Mouse (Mus musculus) CH12.LX (cell line): ENCODE results near the gene C130032M10Rik. TPM values are rescaled to one million over a fixed set of nuclear protein-coding genes. Genes with fewer than 3 reads are reported as not detected.

Experiments used
- DNase-seq: peaks from one replicate; pipeline ENCODE4 v3.0.0-alpha.2; 2013; ENCODE audit errors: extremely low read depth
- H3K27ac ChIP-seq: 2 replicates; pipeline ENCODE4 v1.5.1; 2012; ENCODE audit warnings: low read depth, mild to moderate bottlenecking, control low read depth, moderate library complexity; ENCODE audit not compliant: insufficient read depth
- H3K27me3 ChIP-seq: replicated peaks from 2 replicates; pipeline ENCODE3; 2012; ENCODE audit warnings: inconsistent platforms
- H3K36me3 ChIP-seq, 2 experiments: replicated peaks in 1 of 2; 2 replicates each; pipeline versions ENCODE3 to v1.6.1; 2012; ENCODE audit warnings: inconsistent platforms in 1 of 2, low read length in 1 of 2, mild to moderate bottlenecking in 1 of 2, mixed read lengths in 1 of 2, moderate library complexity in 1 of 2; ENCODE audit not compliant: control insufficient read depth in 1 of 2, insufficient read depth in 1 of 2
- H3K4me1 ChIP-seq, 2 experiments: 2 replicates each; pipeline ENCODE4 v1.6.1; 2012; ENCODE audit warnings: inconsistent platforms in 1 of 2, moderate library complexity in 1 of 2; ENCODE audit not compliant: insufficient read depth in 2 of 2, control insufficient read depth in 1 of 2
- H3K4me2 ChIP-seq: 2 replicates; pipeline ENCODE4 v1.6.1; 2012; ENCODE audit warnings: low read depth, mild to moderate bottlenecking, control low read depth; ENCODE audit not compliant: poor library complexity, insufficient read depth, severe bottlenecking
- H3K4me3 ChIP-seq, 3 experiments: fragments of 150-350 bp in 1 of 3; sonication (generic) in 1 of 3; replicated peaks in 1 of 3; 2 replicates each; pipeline versions ENCODE3 to v1.5.1; 2011 to 2012; ENCODE audit warnings: low read depth in 2 of 3, low read length in 2 of 3, mild to moderate bottlenecking in 2 of 3, moderate library complexity in 2 of 3, control low read depth in 1 of 3, improper control_type of control experiment in 1 of 3, inconsistent platforms in 1 of 3, mixed read lengths in 1 of 3; ENCODE audit not compliant: poor library complexity in 1 of 3
- H3K79me2 ChIP-seq: replicated peaks from 2 replicates; pipeline ENCODE4 v1.6.1; 2012; ENCODE audit warnings: mild to moderate bottlenecking, moderate library complexity; ENCODE audit not compliant: control insufficient read depth, poor library complexity, insufficient read depth, severe bottlenecking; ENCODE audit errors: extremely low read depth
- H3K9ac ChIP-seq: 2 replicates; pipeline ENCODE4 v1.6.1; 2012; ENCODE audit warnings: low read depth, mild to moderate bottlenecking, control low read depth, moderate library complexity; ENCODE audit not compliant: insufficient read depth
- H3K9me3 ChIP-seq: replicated peaks from 2 replicates; pipeline ENCODE3; 2012; ENCODE audit warnings: low read length, inconsistent platforms, mixed read lengths
- CHD2 ChIP-seq: IDR thresholded peaks from 2 replicates; pipeline ENCODE4 v1.6.1; 2011; ENCODE audit warnings: low read length, improper control_type of control experiment
- CTCF ChIP-seq, 2 experiments: IDR thresholded peaks in 1 of 2; conservative IDR thresholded peaks in 1 of 2; 2 replicates each; pipeline ENCODE4 v1.5.1; 2011 to 2012; ENCODE audit warnings: low read depth in 2 of 2, low read length in 2 of 2, improper control_type of control experiment in 1 of 2, inconsistent platforms in 1 of 2, mild to moderate bottlenecking in 1 of 2, moderate library complexity in 1 of 2
- ELF1 ChIP-seq: IDR thresholded peaks from 2 replicates; pipeline ENCODE4 v1.6.1; 2014; ENCODE audit warnings: low read depth, mild to moderate bottlenecking, inconsistent platforms, low read length, improper control_type of control experiment
- GABPA ChIP-seq: IDR thresholded peaks from 2 replicates; pipeline ENCODE4 v1.6.1; 2012; ENCODE audit warnings: low read depth, low read length, improper control_type of control experiment, inconsistent platforms; ENCODE audit not compliant: insufficient replicate concordance
- JUND ChIP-seq: conservative IDR thresholded peaks from 2 replicates; pipeline ENCODE4 v1.6.1; 2011; ENCODE audit warnings: low read depth, low read length, improper control_type of control experiment
- KAT2A ChIP-seq: IDR thresholded peaks from 2 replicates; pipeline ENCODE4 v1.6.1; 2012; ENCODE audit warnings: low read length, improper control_type of control experiment, inconsistent platforms; ENCODE audit not compliant: insufficient replicate concordance
- MAFK ChIP-seq: IDR thresholded peaks from 2 replicates; pipeline ENCODE4 v1.6.1; 2011; ENCODE audit warnings: low read length, improper control_type of control experiment; ENCODE audit not compliant: insufficient replicate concordance
- MXI1 ChIP-seq: IDR thresholded peaks from 2 replicates; pipeline ENCODE4 v1.6.1; 2011; ENCODE audit warnings: mild to moderate bottlenecking, low read depth, low read length, improper control_type of control experiment
- MYC ChIP-seq: IDR thresholded peaks from 2 replicates; pipeline ENCODE4 v1.6.1; 2011; ENCODE audit warnings: low read depth, mild to moderate bottlenecking, improper control_type of control experiment, low read length
- NELFE ChIP-seq: IDR thresholded peaks from 2 replicates; pipeline ENCODE4 v1.6.1; 2011; ENCODE audit warnings: low read depth, low read length, improper control_type of control experiment
- POLR2A ChIP-seq: IDR thresholded peaks from 2 replicates; pipeline ENCODE4 v1.6.1; 2011; ENCODE audit warnings: low read depth, mild to moderate bottlenecking, improper control_type of control experiment, low read length
- POLR2AphosphoS2 ChIP-seq: IDR thresholded peaks from 2 replicates; pipeline ENCODE4 v1.6.1; 2011; ENCODE audit warnings: low read depth, low read length, improper control_type of control experiment
- RCOR1 ChIP-seq: conservative IDR thresholded peaks from 2 replicates; pipeline ENCODE4 v1.6.1; 2012; ENCODE audit warnings: low read depth, mild to moderate bottlenecking, inconsistent platforms, low read length, improper control_type of control experiment
- SIN3A ChIP-seq: IDR thresholded peaks from 2 replicates; pipeline ENCODE4 v1.6.1; 2012; ENCODE audit warnings: low read length, improper control_type of control experiment, inconsistent platforms
- SMC3 ChIP-seq: IDR thresholded peaks from 2 replicates; pipeline ENCODE4 v1.6.1; 2011; ENCODE audit warnings: low read depth, low read length, improper control_type of control experiment
- TCF12 ChIP-seq: IDR thresholded peaks from 2 replicates; pipeline ENCODE4 v1.6.1; 2014; ENCODE audit warnings: low read depth, mild to moderate bottlenecking, inconsistent platforms, low read length, improper control_type of control experiment
- UBTF ChIP-seq: IDR thresholded peaks from 2 replicates; pipeline ENCODE4 v1.6.1; 2012; ENCODE audit warnings: low read depth, mild to moderate bottlenecking, inconsistent platforms, low read length, improper control_type of control experiment, moderate library complexity
- USF1 ChIP-seq: IDR thresholded peaks from 2 replicates; pipeline ENCODE4 v1.6.1; 2014; ENCODE audit warnings: low read depth, mild to moderate bottlenecking, inconsistent platforms, low read length, improper control_type of control experiment
- USF2 ChIP-seq: conservative IDR thresholded peaks from 2 replicates; pipeline ENCODE4 v1.6.1; 2011; ENCODE audit warnings: low read depth, low read length, improper control_type of control experiment
- ZC3H11A ChIP-seq: IDR thresholded peaks from 2 replicates; pipeline ENCODE4 v1.6.1; 2012; ENCODE audit warnings: low read depth, mild to moderate bottlenecking, inconsistent platforms, low read length, improper control_type of control experiment
- ZNF384 ChIP-seq: IDR thresholded peaks from 2 replicates; pipeline ENCODE4 v1.6.1; 2012; ENCODE audit warnings: low read depth, low read length, improper control_type of control experiment, inconsistent platforms
- dilution Hi-C: fragments of 300-500 bp; cut with MboI; formaldehyde crosslinking; loops from 2 replicates; pipeline ENCODE4 v1.14.3; 2020; ENCODE audit warnings: low sequenced_read_pairs; ENCODE audit not compliant: extremely low pct_unique_long_range_greater_than_20kb, extremely low pct_ligation_motif_present
- in situ Hi-C: fragments of 300-500 bp; cut with MboI; formaldehyde crosslinking; loops from 3 replicates; pipeline ENCODE4 v1.14.3; 2019; ENCODE audit warnings: low sequenced_read_pairs, low pct_ligation_motif_present, low pct_unique_long_range_greater_than_20kb, mixed read lengths
- polyA plus RNA-seq: library from polyadenylated mRNA; unstranded; fragments of >175 nt; gene quantifications from 2 replicates; pipeline ENCODE4 v1.2.1, GENCODE M21; 2012; ENCODE audit warnings: low read depth; ENCODE audit not compliant: insufficient read length
- total RNA-seq, 2 experiments: library from RNA; depleted of rRNA; stranded (reverse); fragments of 300-350 nt in 1 of 2; fragments of >200 nt in 1 of 2; gene quantifications; 2 replicates each; pipeline ENCODE4 v1.2.3; 2012 to 2014

Gene C130032M10Rik
- total and polyA plus RNA-seq, 3 experiments = not detected

GRCm38 (mm10) chr9:114534747-114535517, 19.4 kb downstream of the C130032M10Rik start:
- no peaks in the 10 kb centered on the region for H3K79me2 ChIP-seq
- H3K27ac ChIP-seq = no peak overlapping the region
- dilution Hi-C loops (no loop called here), in situ Hi-C loops (no loop called here)
- no peak overlapping the region for H3K4me2 ChIP-seq
- H3K36me3 ChIP-seq = no peaks in the 10 kb centered on the region
- no peak for DNase-seq
- no peaks in the 10 kb centered on the region for H3K9me3 ChIP-seq
- H3K4me3 ChIP-seq = no peak overlapping the region
- H3K27me3 ChIP-seq = no peaks in the 10 kb centered on the region
- H3K9ac ChIP-seq = no peak overlapping the region
- peaks cover 10 to 20% of the 10 kb centered on the region in 2 experiments for H3K4me1 ChIP-seq
- no peak for TF ChIP-seq USF2
- no peak for TF ChIP-seq SIN3A
- no peak for TF ChIP-seq JUND
- TF ChIP-seq MAFK = no peak
- TF ChIP-seq SMC3 = no peak
- no peak for TF ChIP-seq RCOR1
- no peak for TF ChIP-seq NELFE
- TF ChIP-seq MYC = no peak
- no peak for TF ChIP-seq ZNF384
- TF ChIP-seq POLR2A = no peak
- TF ChIP-seq CTCF (conservative IDR thresholded peaks at IDR 0.05 in 1 of 2, IDR thresholded peaks at IDR 0.05 in 1 of 2; ENCODE audit: low read depth in 2 of 2, low read length in 2 of 2) = no peak; a peak in 1 of 4 replicates
- no peak for TF ChIP-seq ZC3H11A
- TF ChIP-seq CHD2 = no peak
- TF ChIP-seq UBTF = no peak

- TF ChIP-seq KAT2A (no peak), USF2 (no peak), CHD2 (no peak), ELF1 (no peak), RCOR1 (no peak), GABPA (no peak), POLR2AphosphoS2 (no peak), USF1 (no peak), TCF12 (no peak), SMC3 (no peak), MXI1 (no peak)
- Histone ChIP-seq H3K9me3 (no peaks in the 10 kb centered on the region), H3K36me3 (no peaks in the 10 kb centered on the region), H3K4me3 (no peak overlapping the region), H3K9ac (no peak overlapping the region), H3K27ac (no peak overlapping the region), H3K4me1 (peaks cover 12 to 23% of the 10 kb centered on the region in 2 experiments), H3K4me2 (no peak overlapping the region), H3K79me2 (no peaks in the 10 kb centered on the region), H3K27me3 (no peaks in the 10 kb centered on the region)
- in situ Hi-C loops (no loop called here), dilution Hi-C loops (no loop called here)
- DNase-seq = no peak
Observed at GRCm38 (mm10) chr9:114536628-114537027, 21.1 kb downstream of the C130032M10Rik start.
